Mouse (Mus musculus): ENCODE data around the gene Gstt3. TPM values are rescaled to one million over a fixed set of nuclear protein-coding genes. Genes with fewer than 3 reads are reported as not detected.

The Gstt3 gene
- total RNA-seq (2021): 1 to 10 TPM; 1.8 to 4.3 TPM
- long read RNA-seq, experiment 1, partial matches to known transcripts: 0 of 2 reads
- long read RNA-seq, experiment 1, other reads (novel, unspliced or antisense): 0 of 2 reads
- long read RNA-seq, experiment 2, partial matches to known transcripts: 0 of 1 reads
- long read RNA-seq, experiment 2, other reads (novel, unspliced or antisense): 0 of 1 reads

- peak; percentile 62 to 63 for DNase-seq
- intact Hi-C loops (cut with DNase I): no loop called here
Observed at GRCm38 (mm10) chr10:75780769-75781578, at the start of gene Gstt3, which contains the start of gene Gm20441. Gstt3 (minus strand) TSS chr10:75781414. Gm20441 (minus strand) TSS chr10:75780954.

DNA sequence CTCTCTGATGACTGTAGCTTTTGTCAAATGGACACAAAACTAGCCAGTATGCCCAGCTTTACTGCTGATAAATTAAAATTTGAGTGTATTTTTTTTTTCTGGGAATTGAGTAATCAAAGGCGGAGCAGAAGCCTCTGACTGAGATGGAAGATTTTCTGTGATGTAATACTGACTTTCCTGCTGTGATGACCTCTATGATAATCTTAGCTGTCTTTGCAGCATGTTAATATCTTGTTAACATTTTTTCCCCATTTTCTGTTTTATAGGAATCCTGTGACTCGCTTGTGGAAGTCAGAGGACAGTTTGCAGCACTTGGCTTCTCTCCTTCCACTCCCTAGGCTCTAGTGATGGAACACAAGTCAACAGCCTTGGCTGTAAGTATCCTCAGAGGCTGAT, 49.1 kb upstream of the Gstt3 start:
- intact Hi-C loops (cut with DNase I): loop anchor here (5.0 kb wide), 2 partner anchors 58 to 88 kb away; partner anchors contain the start of gene Ddt
- no peak for DNase-seq

- no peak for DNase-seq
- intact Hi-C loops (cut with DNase I): loop anchor here (5.0 kb wide), 2 partner anchors 57 to 87 kb away; partner anchors contain the start of gene Ddt
Observed at GRCm38 (mm10) chr10:75829529-75830274, 48.5 kb upstream of the Gstt3 start.

GRCm38 (mm10) chr10:75828500-75828931, 47.3 kb upstream of the Gstt3 start:
- DNase-seq: peak; percentile 55 to 68

DNA sequence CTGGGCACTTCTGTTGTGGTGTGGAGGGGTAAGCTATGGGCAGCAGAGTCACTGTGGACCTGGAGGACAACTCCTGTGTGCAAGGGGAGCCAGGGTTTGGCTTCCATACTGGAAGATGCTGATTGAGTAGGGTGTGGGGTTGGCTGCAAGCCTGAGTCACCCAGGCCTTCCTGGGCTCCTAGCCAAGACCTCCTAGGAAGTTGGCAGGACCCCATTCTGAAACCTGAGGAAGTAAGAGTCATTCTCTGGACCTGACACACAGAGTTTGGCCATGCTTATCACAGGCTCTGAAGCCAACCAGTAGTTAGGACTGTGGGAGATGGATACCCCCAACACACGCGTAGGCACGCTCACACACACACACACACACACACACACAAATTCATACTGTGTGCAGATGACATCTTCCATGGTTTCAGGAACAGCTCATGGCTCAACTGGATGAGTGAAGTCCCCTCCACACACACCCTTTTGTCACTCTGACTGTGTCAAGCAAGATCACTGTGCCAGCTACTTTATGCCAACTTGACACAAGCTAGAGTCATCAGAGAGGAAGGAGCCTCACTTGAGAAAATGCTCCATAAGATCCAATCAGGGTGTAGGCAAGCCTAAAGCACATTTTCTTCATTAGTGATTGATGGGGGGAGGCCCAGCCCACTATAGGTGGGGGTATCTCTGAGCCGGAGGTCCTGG, 46.6 kb upstream of the Gstt3 start:
- intact Hi-C loops (cut with DNase I): no loop called here
- DNase-seq: peak; percentile 34 to 59

More at GRCm38 (mm10) chr10:75828500-75828931, 47.3 kb upstream of the Gstt3 start:
- intact Hi-C loops (cut with DNase I): no loop called here

- intact Hi-C loops (cut with DNase I): no loop called here
- DNase-seq: no peak
Observed at GRCm38 (mm10) chr10:75824530-75824929, 43.3 kb upstream of the Gstt3 start.

DNA sequence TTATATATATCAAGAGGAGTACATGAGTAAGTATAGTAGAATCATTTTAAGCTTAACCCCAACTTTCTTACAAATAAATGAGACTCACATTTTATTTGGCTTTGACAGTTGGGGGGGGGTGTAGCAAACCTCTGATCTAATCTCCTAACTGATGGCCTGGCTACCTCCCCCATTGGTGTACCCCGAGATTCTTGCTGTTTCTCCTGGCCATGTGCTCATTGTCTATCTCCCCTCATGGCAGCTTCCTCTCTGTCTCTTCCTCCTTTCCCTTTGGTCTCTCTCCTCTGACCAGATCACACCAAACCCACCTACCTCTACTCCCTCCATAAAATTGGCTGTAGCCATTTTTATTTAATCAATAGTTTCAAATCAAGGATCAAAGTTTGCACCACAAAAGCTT, 42.6 kb upstream of the Gstt3 start:
- DNase-seq: no peak
- intact Hi-C loops (cut with DNase I): no loop called here

GRCm38 (mm10) chr10:75822443-75822842, 41.2 kb upstream of the Gstt3 start, which contains the start of gene Gstt4:
Gstt4 (minus strand) TSS chr10:75822543.
- no peak for DNase-seq
- intact Hi-C loops (cut with DNase I): no loop called here

DNA sequence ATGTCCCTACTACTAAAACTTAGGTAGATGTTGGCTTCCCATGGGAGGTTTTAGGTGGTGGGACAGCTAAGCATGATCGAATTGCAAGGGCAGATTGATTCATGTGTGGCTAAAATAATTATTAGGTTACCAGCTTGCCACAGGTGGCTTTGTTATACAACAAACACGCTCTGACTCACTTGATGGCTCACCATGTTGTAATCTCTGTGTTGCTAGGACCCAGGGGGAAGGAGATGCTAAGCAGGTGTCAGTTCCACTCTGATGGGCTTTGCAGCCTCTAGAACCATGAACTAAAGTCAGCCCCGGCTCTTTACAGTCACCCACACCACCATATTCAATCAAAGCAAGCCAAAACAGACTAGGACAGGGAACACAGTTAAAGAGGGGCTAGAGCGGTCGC, 38.7 kb upstream of the Gstt3 start:
- no peak for DNase-seq
- intact Hi-C loops (cut with DNase I): no loop called here

DNA sequence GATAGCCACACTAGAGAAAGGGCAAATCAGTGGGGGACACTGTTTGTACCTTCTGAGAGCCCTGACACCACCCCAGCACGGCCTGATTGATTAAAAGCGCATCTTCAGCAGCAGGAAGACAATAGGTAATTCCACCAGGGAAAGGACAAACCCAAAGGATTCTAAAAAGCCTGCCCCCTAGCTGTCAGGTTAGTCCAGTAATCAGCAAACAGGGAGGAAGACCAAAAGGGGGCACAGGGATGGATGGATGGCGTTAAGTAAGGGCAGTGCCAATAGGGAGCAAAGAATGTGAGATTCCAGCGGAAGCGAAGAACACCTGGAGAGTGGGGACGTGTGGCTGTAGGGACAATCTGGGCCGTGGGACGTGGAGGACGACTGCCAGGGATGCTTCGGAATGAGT, 37.4 kb upstream of the Gstt3 start:
- intact Hi-C loops (cut with DNase I): no loop called here
- DNase-seq: no peak

DNA sequence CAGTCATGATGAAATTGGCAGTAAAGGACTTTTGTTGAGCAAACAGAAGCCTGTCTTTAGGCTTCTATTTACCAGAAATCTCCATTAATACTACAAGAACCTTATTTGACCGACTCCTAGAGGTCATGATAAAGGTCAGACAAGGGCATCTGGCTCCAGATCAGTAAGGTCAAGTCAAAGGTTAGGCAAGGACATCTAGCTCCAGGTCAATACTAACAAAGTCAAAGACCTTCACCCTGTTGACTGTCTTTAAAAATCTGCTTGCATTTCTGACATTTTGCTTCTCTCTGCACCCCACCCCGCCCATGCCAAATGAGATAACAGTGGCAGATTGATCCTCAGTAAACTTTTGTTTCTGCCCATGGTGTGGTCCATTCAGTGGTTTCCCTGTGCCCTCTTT, 23.0 kb upstream of the Gstt3 start:
- no peak for DNase-seq
- intact Hi-C loops (cut with DNase I): no loop called here

DNA sequence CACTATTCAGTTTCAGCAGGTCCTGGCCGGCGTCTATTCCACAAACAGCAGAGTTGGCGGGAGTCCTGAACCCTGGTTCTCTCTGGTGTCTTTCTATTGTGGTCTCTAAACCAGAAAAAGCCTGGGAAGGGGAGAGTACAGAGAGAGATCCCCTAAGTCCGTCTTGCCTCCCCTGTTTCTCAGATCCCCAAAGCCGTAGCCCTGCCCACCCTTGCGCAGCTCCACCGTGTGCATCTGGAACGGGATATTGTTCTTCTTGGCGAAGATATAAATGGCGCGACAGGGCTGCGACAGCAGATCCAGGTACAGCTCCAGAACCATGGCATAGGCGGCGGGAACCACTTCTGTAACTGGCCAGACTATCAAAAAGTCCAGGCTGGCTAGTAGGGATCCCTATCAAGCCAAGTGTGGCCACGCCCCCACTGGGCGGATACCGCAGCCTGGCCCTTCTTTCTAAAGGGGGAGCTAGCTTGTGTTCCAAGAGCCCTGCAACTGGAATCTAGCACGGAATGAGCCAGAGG, 17.0 kb upstream of the Gstt3 start, which contains the start of gene Gstt1:
Gstt1 (minus strand) TSS at position 409 of the 521 bp plus-strand sequence.
- intact Hi-C loops (cut with DNase I): no loop called here
- peak; percentile 64 to 74 for DNase-seq

DNA sequence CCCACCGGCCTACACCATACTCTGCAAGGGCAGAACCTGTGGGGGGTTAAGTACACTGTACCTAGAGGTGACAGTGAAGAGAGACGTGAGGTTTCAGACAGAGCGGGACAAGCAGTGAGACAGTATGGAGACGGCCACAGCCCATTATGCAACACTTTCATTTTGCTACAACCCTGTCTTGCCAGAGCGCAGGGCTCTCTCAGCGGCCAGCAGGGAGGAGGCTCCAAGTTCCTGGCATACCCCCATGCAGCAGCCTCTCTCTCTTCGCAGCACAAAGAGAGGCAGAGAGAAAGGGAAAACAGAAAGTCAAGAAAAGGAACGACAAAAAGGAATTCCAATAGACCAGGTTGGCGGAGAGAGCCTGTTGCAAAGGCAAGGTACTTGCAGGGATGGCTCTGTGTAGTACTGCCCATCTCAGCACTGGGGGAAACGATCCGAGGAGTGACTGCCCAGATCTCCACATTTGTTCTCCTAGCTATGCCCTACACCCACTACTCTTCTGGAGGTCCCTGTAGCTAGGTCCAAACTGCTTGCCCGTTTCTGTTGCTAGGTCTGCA, 16.5 kb upstream of the Gstt3 start:
- intact Hi-C loops (cut with DNase I): no loop called here
- peak; percentile 59 to 60 for DNase-seq

GRCm38 (mm10) chr10:75796731-75797516, 15.7 kb upstream of the Gstt3 start:
- intact Hi-C loops (cut with DNase I): no loop called here

DNA sequence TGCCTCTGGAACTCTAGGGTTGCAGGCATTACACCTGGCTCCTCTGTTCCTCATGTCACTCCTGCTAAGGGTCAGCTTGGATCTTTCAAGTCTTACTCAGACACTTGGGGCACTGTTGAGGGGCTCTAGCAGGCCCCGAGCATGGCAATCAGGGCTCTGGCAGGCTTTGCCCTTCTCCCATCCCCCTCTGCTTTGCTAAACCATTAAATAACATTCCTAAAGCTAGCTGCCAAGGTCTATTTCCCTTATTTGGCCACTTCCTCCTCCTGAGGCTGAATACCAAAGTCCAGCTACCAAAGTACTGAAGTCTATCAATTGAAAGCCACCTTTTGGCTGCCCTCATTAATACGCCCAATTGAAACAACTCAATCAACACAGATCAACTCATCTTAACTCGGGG, 13.7 kb upstream of the Gstt3 start:
- intact Hi-C loops (cut with DNase I): no loop called here
- DNase-seq: no peak

More at GRCm38 (mm10) chr10:75796731-75797516, 15.7 kb upstream of the Gstt3 start:
- no peak for DNase-seq

- intact Hi-C loops (cut with DNase I): no loop called here
- DNase-seq: no peak
Observed at GRCm38 (mm10) chr10:75790773-75791172, 9.6 kb upstream of the Gstt3 start.

DNA sequence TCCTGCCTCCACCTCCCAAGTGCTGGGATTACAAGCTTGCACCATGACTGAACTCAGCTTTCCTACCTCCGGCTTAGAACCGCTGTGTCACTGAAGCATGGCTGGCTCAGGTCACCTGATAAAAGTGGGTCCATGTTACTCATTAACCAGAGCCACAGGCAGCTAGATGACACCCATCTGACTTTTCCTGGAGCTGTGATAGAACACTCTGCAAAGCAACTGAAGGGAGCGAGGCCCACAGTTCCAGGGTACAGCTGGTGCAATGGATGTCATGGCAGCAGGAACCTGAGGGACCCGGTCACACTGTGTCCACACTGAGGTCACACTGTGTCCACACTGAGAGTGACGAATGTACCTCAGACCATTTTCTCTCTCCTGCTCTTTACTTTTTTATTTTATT, 8.6 kb upstream of the Gstt3 start:
- no peak for DNase-seq
- intact Hi-C loops (cut with DNase I): no loop called here

DNA sequence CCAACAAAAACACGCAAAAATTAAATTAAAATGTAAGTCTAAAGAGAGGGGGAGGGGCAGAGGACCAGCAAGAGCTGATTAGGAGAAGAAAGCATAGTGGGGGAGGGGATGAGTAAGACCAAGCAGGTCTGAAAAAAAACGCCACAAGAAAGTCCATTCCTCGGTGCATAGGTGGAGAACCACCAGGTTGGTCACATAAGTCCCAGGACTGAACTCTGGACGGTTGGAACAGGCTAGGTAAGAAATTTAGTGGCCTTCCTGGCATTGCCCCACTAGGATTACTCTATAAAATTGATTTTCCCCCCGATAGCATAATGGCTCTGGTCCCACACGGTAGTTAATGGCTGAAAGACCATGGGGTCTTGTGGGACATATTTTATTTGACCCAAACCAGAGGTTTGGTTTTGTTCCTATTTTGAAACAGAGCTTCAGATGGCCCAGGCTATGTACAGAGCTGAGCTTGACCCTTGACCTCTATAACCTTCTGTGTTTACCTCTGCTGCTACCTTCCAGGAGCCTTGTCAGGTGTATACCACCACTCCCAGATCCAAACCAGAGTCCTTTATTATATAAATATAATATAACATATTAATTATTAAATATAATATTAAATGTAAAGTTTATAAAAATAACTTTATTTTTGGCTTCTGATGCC, 8.0 kb upstream of the Gstt3 start:
- intact Hi-C loops (cut with DNase I): no loop called here
- DNase-seq: no peak
